Mouse (Mus musculus) limb, embryonic 14.5 days (tissue): ENCODE data around the gene Med13l. TPM values are rescaled to one million over a fixed set of nuclear protein-coding genes. Genes with fewer than 3 reads are reported as not detected.

ENCODE experiments used
- ATAC-seq: fragments of 200-750 bp; cut with Nextera tagmentation; 2 replicates; pipeline ENCODE4 v1.8.0; 2017; ENCODE audit warnings: low read depth, moderate number of reproducible peaks, moderate TSS enrichment; ENCODE audit not compliant: low FRiP score
- DNase-seq: peaks from one replicate; pipeline ENCODE4 v3.0.0-alpha.2; 2015; ENCODE audit warnings: low spot score
- H3K27ac ChIP-seq: fragments of 300-500 bp; sonication (generic); replicated peaks from 2 replicates; pipeline ENCODE4 v1.5.1; 2014; ENCODE audit warnings: low read depth, mild to moderate bottlenecking, low read length, moderate library complexity, mixed read lengths
- H3K27me3 ChIP-seq: fragments of 300-500 bp; sonication (generic); 2 replicates; pipeline ENCODE4 v1.6.1; 2014; ENCODE audit warnings: low read length, mixed read lengths; ENCODE audit not compliant: control insufficient read depth, insufficient read depth
- H3K36me3 ChIP-seq: fragments of 300-500 bp; sonication (generic); 2 replicates; pipeline ENCODE4 v1.6.1; 2014; ENCODE audit warnings: mild to moderate bottlenecking, low read length, moderate library complexity, mixed read lengths; ENCODE audit not compliant: control insufficient read depth, insufficient read depth
- H3K4me1 ChIP-seq: fragments of 300-500 bp; sonication (generic); 2 replicates; pipeline ENCODE4 v1.6.1; 2014; ENCODE audit warnings: antibody characterized with exemption, low read length, mixed read lengths; ENCODE audit not compliant: control insufficient read depth, insufficient read depth
- H3K4me2 ChIP-seq: fragments of 300-500 bp; sonication (generic); replicated peaks from 2 replicates; pipeline ENCODE4 v1.6.1; 2014; ENCODE audit warnings: low read depth, mild to moderate bottlenecking, low read length, moderate library complexity; ENCODE audit not compliant: severe bottlenecking
- H3K4me3 ChIP-seq: fragments of 300-500 bp; sonication (generic); replicated peaks from 2 replicates; pipeline ENCODE4 v1.5.1; 2014; ENCODE audit warnings: low read length
- H3K9ac ChIP-seq: fragments of 300-500 bp; sonication (generic); 2 replicates; pipeline ENCODE4 v1.6.1; 2014; ENCODE audit warnings: mild to moderate bottlenecking, low read depth, low read length, moderate library complexity; ENCODE audit not compliant: severe bottlenecking
- H3K9me3 ChIP-seq: fragments of 300-500 bp; sonication (generic); 2 replicates; pipeline ENCODE4 v1.6.1; 2016; ENCODE audit warnings: low read length; ENCODE audit not compliant: control insufficient read depth
- POLR2A ChIP-seq: fragments of 200-500 bp; IDR thresholded peaks from 2 replicates; pipeline ENCODE4 v1.8.0; 2012; ENCODE audit warnings: inconsistent platforms, mild to moderate bottlenecking, moderate library complexity, borderline replicate concordance; ENCODE audit not compliant: insufficient read depth, insufficient read length; ENCODE audit errors: extremely low read depth
- WGBS: fragments of 180-500 bp; shearing (Covaris S2); extraction: QIAGEN DNeasy Blood & Tissue Kit; methylation state at CpG from one replicate; pipeline ENCODE4 v1.1.7; 2014; 5-methylcytosine and 5-hydroxymethylcytosine counted together
- polyA plus RNA-seq, 2 experiments: library from polyadenylated mRNA; depleted of rRNA in 1 of 2; stranded (reverse) in 1 of 2; unstranded in 1 of 2; fragments of >200 nt; fragmentation: Nextera tagmentation in 1 of 2; extraction: Ambion mirVana in 1 of 2; gene quantifications; 2 replicates each; pipeline versions ENCODE4 v1.2.1 to v1.2.3; 2012 to 2014

Gene Med13l
- polyA plus RNA-seq, 2 experiments, result 17.8 to 19.8 TPM

- no peak overlapping the region for H3K9ac ChIP-seq
- H3K4me1 ChIP-seq, result peaks cover 31% of the 10 kb centered on the region
- no peak overlapping the region for H3K4me3 ChIP-seq
- no peak for TF ChIP-seq POLR2A
- H3K4me2 ChIP-seq, result no peak overlapping the region
- no peaks in the 10 kb centered on the region for H3K27me3 ChIP-seq
- DNase-seq (peak; percentile 35), ATAC-seq (peak; percentile 44; the same call in 1 of the 2 replicates)
- no peak overlapping the region for H3K27ac ChIP-seq
- WGBS, result 69% methylated on average over 7 of the region's 7 CpGs
- no peaks in the 10 kb centered on the region for H3K36me3 ChIP-seq
- H3K9me3 ChIP-seq, result no peaks in the 10 kb centered on the region
Observed at GRCm38 (mm10) chr5:118619801-118620200, 59.3 kb downstream of the Med13l start.

- ATAC-seq, result no peak
- TF ChIP-seq POLR2A, result no peak
- Histone ChIP-seq H3K4me2 (no peak overlapping the region), H3K36me3 (no peaks in the 10 kb centered on the region), H3K4me3 (no peak overlapping the region), H3K9ac (no peak overlapping the region), H3K27me3 (no peaks in the 10 kb centered on the region), H3K4me1 (peaks cover 27% of the 10 kb centered on the region), H3K27ac (no peak overlapping the region), H3K9me3 (no peaks in the 10 kb centered on the region)
- WGBS, result 87% methylated on average over 7 of the region's 7 CpGs
- no peak for DNase-seq
Observed at GRCm38 (mm10) chr5:118620330-118620910, 59.9 kb downstream of the Med13l start.

- no peak overlapping the region for H3K4me3 ChIP-seq
- no peaks in the 10 kb centered on the region for H3K27me3 ChIP-seq
- no peaks in the 10 kb centered on the region for H3K36me3 ChIP-seq
- peaks cover 27% of the 10 kb centered on the region for H3K4me1 ChIP-seq
- no peaks in the 10 kb centered on the region for H3K9me3 ChIP-seq
- TF ChIP-seq POLR2A, result no peak
- 82% methylated on average over 4 of the region's 4 CpGs for WGBS
- H3K27ac ChIP-seq, result no peak overlapping the region
- ATAC-seq (no peak), DNase-seq (no peak)
- no peak overlapping the region for H3K4me2 ChIP-seq
- H3K9ac ChIP-seq, result no peak overlapping the region
Observed at GRCm38 (mm10) chr5:118621877-118622276, 61.4 kb downstream of the Med13l start.

GRCm38 (mm10) chr5:118622346-118622745 is 61.9 kb downstream of the Med13l start:
- Histone ChIP-seq H3K4me1 (peaks cover 24% of the 10 kb centered on the region), H3K9ac (no peak overlapping the region), H3K9me3 (no peaks in the 10 kb centered on the region), H3K27me3 (no peaks in the 10 kb centered on the region), H3K27ac (no peak overlapping the region), H3K4me2 (no peak overlapping the region), H3K4me3 (no peak overlapping the region), H3K36me3 (no peaks in the 10 kb centered on the region)
- ATAC-seq (no peak), DNase-seq (no peak)
- WGBS, result 80% methylated on average over 5 of the region's 5 CpGs
- no peak for TF ChIP-seq POLR2A

GRCm38 (mm10) chr5:118623797-118624196 is 63.3 kb downstream of the Med13l start:
- H3K9ac ChIP-seq, result no peak overlapping the region
- H3K9me3 ChIP-seq, result no peaks in the 10 kb centered on the region
- no peak overlapping the region for H3K4me2 ChIP-seq
- H3K4me1 ChIP-seq, result peaks cover 21% of the 10 kb centered on the region
- WGBS, result 45% methylated on average over 5 of the region's 5 CpGs
- ATAC-seq, result no peak
- H3K4me3 ChIP-seq, result no peak overlapping the region
- H3K27me3 ChIP-seq, result no peaks in the 10 kb centered on the region
- H3K27ac ChIP-seq, result no peak overlapping the region
- DNase-seq, result no peak
- H3K36me3 ChIP-seq, result no peaks in the 10 kb centered on the region
- no peak for TF ChIP-seq POLR2A
